Mouse (Mus musculus) effector memory CD4-positive, alpha-beta T cell, adult 5 months (primary cell): Measurements from ENCODE around the gene Gm10256. TPM values are rescaled to one million over a fixed set of nuclear protein-coding genes. Genes with fewer than 3 reads are reported as not detected.

Experiments
- polyA plus RNA-seq: library from polyadenylated mRNA; unstranded; fragments of 100-300 nt; shearing (Covaris generic); gene quantifications from one replicate; pipeline ENCODE4 v1.2.1, GENCODE M21; 2017

The Gm10256 gene
- polyA plus RNA-seq = not detected

DNA sequence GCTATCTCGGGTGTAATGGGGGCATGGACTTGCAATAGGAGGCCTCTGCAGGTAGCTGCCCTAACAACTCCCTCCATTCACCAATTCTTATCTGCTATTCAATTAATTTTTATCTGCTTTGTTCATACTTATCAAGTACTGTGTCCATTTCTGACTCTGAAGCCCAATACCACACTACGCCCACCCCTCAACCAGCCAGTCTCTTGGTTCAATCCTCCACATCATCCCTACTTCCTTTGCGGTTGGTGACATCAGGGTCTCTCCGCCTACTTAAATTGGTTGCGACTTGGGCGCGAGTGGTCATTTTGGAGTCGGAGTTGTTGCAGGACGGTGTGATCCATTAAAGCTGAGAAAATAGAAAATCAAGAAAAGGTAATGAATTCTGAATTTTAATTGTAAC, at the start of gene Gm10256, which contains the start of gene Rbmy:
TSS of gene Gm10256 (plus strand) at position 320 of the 400 bp plus-strand sequence.
TSS of gene Rbmy (plus strand) at position 301 of the 400 bp plus-strand sequence.

DNA sequence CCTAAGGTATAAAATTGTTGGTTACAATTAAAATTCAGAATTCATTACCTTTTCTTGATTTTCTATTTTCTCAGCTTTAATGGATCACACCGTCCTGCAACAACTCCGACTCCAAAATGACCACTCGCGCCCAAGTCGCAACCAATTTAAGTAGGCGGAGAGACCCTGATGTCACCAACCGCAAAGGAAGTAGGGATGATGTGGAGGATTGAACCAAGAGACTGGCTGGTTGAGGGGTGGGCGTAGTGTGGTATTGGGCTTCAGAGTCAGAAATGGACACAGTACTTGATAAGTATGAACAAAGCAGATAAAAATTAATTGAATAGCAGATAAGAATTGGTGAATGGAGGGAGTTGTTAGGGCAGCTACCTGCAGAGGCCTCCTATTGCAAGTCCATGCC, 34.4 kb upstream of the Gm10256 start, which contains the start of gene Gm4064:
TSS of gene Gm4064 (minus strand) at position 101 of the 400 bp plus-strand sequence.

DNA sequence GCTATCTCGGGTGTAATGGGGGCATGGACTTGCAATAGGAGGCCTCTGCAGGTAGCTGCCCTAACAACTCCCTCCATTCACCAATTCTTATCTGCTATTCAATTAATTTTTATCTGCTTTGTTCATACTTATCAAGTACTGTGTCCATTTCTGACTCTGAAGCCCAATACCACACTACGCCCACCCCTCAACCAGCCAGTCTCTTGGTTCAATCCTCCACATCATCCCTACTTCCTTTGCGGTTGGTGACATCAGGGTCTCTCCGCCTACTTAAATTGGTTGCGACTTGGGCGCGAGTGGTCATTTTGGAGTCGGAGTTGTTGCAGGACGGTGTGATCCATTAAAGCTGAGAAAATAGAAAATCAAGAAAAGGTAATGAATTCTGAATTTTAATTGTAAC, 70.2 kb downstream of the Gm10256 start, which contains the start of gene Gm10352:
TSS of gene Gm10352 (plus strand) at position 301 of the 400 bp plus-strand sequence.

Other genes with a start within 250 kb of the Gm10256 start
- not detected for gene H2al2c, start 231.6 kb upstream of the Gm10256 start, polyA plus RNA-seq
- gene Sry, start 167.0 kb upstream of the Gm10256 start, polyA plus RNA-seq = not detected
- not detected for gene H2al2b, start 110.0 kb upstream of the Gm10256 start, polyA plus RNA-seq
- gene Gm4064, start 34.5 kb upstream of the Gm10256 start, polyA plus RNA-seq = not detected
- not detected for gene Rbmy, start within 50 bp of the Gm10256 start, polyA plus RNA-seq
- not detected for gene Gm10352, start 70.3 kb downstream of the Gm10256 start, polyA plus RNA-seq
- not detected for gene Gm29289, start 101.9 kb downstream of the Gm10256 start, polyA plus RNA-seq